8 mouse cellular contexts compared by ENCODE assay signal in the genomic region with DNA sequence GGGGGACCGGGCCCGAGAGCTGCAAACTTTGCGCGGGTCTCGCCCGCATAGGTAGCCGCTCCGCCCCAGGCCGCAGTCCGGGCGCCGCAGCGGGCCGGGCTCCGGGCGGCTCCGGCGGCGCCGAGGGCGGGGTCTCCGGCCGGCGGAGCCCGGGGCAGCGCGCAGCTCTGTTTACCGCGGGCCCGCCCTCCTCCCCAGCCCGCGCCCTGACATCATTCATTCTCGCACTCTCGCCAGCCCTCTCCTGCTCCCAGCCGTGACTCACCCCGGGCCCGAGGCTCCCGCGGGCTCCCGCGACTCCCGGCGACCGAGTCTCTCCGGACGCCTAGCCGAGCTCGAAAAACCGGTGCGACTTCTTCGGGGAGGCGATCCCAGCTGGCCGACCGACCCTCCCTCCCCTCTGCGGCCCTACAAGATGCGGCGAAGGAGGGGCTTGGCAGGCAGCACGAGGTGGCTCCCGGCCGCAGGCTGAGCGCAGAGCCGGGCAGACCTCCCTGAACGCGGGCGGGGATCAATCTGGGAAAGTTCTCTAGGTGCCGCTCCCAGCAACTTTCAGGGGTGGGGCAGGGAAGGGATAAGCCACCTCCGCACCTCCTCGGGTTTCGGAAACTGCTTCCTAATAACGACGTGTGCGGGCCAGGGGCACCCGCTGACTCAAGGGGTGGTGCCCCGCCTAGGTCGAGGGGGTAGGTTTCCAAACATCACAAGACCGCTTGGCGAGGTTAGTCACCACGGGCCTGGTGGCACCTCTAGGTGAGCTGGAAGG. TPM values are rescaled to one million over a fixed set of nuclear protein-coding genes. Genes with fewer than 3 reads are reported as not detected.
DNase-seq lines count a peak whose midpoint lies in the region; ATAC-seq lines count a peak whose summit lies in the region.

No protein-coding gene starts in this region.

- H3K36me3 ChIP-seq in forebrain, embryonic 15.5 days, result no peaks in the 10 kb centered on the region
- no peaks in the 10 kb centered on the region for H3K36me3 ChIP-seq in lung, embryonic 16.5 days (ENCODE audit: control insufficient read depth, insufficient read depth, low read length)

- peak; percentile 61 for DNase-seq in ES-CJ7 (ENCODE audit: low read depth, low spot score)
- DNase-seq in heart, postnatal 36 days, result peak; percentile 70 to 82
- DNase-seq in layer of hippocampus, adult 8-10 months (ENCODE audit: low spot score in 2 of 2), result peak; percentile 25 to 27
- DNase-seq in ovary, adult 18-20 months (ENCODE audit: low spot score), result peak; percentile 74
- DNase-seq in urinary bladder, postnatal 25 days (ENCODE audit: low spot score), result peak; percentile 80

- peaks cover 15% of the 10 kb centered on the region for H3K4me1 ChIP-seq in forebrain, embryonic 15.5 days
- peaks cover 9% of the 10 kb centered on the region for H3K4me1 ChIP-seq in lung, embryonic 16.5 days (replicated peaks; ENCODE audit: control insufficient read depth, insufficient read depth, low read length)

- peak overlapping the region; percentile 76 for H3K9ac ChIP-seq in forebrain, embryonic 15.5 days (replicated peaks)
- H3K9ac ChIP-seq in lung, embryonic 16.5 days (ENCODE audit: low read length), result peak overlapping the region; percentile 80

- peak overlapping the region; percentile 99 for H3K4me2 ChIP-seq in forebrain, embryonic 15.5 days (replicated peaks)
- H3K4me2 ChIP-seq in lung, embryonic 16.5 days (ENCODE audit: low read depth, low read length), result peak overlapping the region; percentile 96

- H3K27me3 ChIP-seq in forebrain, embryonic 15.5 days, result peaks cover 25% of the 10 kb centered on the region
- H3K27me3 ChIP-seq in lung, embryonic 16.5 days (ENCODE audit: control insufficient read depth, insufficient read depth, low read depth, low read length), result peaks cover 10% of the 10 kb centered on the region

- under 1% methylated on average over 75 of the region's 78 CpGs for WGBS in forebrain, embryonic 15.5 days
- WGBS in lung, embryonic 16.5 days, result under 1% methylated on average over 56 of the region's 78 CpGs

- intact Hi-C loops in heart, postnatal 36 days (cut with DNase I), result no loop called here

- peak overlapping the region; percentile 82 for H3K4me3 ChIP-seq in forebrain, embryonic 15.5 days
- H3K4me3 ChIP-seq in lung, embryonic 16.5 days (ENCODE audit: low read length), result peak overlapping the region; percentile 77

- H3K9me3 ChIP-seq in forebrain, embryonic 15.5 days, result no peaks in the 10 kb centered on the region
- no peaks in the 10 kb centered on the region for H3K9me3 ChIP-seq in lung, embryonic 16.5 days (ENCODE audit: control insufficient read depth, low read length)

- H3K27ac ChIP-seq in forebrain, embryonic 15.5 days (replicated peaks), result no peak overlapping the region
- peak overlapping the region; percentile 63 for H3K27ac ChIP-seq in lung, embryonic 16.5 days (ENCODE audit: low read length)

- peak; percentile 87 for ATAC-seq in cerebellum, adult (ENCODE audit: insufficient number of reproducible peaks, low FRiP score, low TSS enrichment)
- ATAC-seq in forebrain, embryonic 15.5 days (replicated peaks), result peak; percentile 93
- ATAC-seq in lung, embryonic 16.5 days (ENCODE audit: low read depth), result peak; percentile 96

RNA-seq across cellular contexts. Expression of a gene that starts 0.9 kb away (rescaled TPM):
- polyA plus RNA-seq in forebrain, embryonic 15.5 days (2015; fragmentation: Nextera tagmentation; extraction: Ambion mirVana), result 0.47 and 1.1 TPM in 2 replicates
- 1 to 10 TPM; 1.4 to 3.2 TPM for total RNA-seq in heart, postnatal 36 days (2021)
- 1 to 10 TPM; 2.1 to 3.7 (median 2.4) TPM for total RNA-seq in layer of hippocampus, adult 8-10 months (2022)
- polyA plus RNA-seq in lung, embryonic 16.5 days (2015; fragmentation: Nextera tagmentation; extraction: Ambion mirVana), result 4.0 and 4.4 TPM in 2 replicates

Comparison
In these comparisons a context has a peak if more than half of its experiments do, and no peak if none do; other contexts are left out.
1. DNase-seq: peak in every context shown above with its lines; median percentile 80 in urinary bladder, postnatal 25 days; 76 in heart, postnatal 36 days; 74 in ovary, adult 18-20 months; 61 in ES-CJ7; 26 in layer of hippocampus, adult 8-10 months.